Mouse (Mus musculus) liver, embryonic 14.5 days (tissue): ENCODE data around the gene Cbx4.

Experiments
- CTCF ChIP-seq: IDR thresholded peaks from 2 replicates; pipeline ENCODE4 v1.5.1; 2016; ENCODE audit warnings: antibody characterized with exemption, low read depth, control low read depth
- EP300 ChIP-seq: IDR thresholded peaks from 2 replicates; pipeline ENCODE4 v1.6.1; 2016; ENCODE audit warnings: antibody characterized with exemption, low read depth

DNA sequence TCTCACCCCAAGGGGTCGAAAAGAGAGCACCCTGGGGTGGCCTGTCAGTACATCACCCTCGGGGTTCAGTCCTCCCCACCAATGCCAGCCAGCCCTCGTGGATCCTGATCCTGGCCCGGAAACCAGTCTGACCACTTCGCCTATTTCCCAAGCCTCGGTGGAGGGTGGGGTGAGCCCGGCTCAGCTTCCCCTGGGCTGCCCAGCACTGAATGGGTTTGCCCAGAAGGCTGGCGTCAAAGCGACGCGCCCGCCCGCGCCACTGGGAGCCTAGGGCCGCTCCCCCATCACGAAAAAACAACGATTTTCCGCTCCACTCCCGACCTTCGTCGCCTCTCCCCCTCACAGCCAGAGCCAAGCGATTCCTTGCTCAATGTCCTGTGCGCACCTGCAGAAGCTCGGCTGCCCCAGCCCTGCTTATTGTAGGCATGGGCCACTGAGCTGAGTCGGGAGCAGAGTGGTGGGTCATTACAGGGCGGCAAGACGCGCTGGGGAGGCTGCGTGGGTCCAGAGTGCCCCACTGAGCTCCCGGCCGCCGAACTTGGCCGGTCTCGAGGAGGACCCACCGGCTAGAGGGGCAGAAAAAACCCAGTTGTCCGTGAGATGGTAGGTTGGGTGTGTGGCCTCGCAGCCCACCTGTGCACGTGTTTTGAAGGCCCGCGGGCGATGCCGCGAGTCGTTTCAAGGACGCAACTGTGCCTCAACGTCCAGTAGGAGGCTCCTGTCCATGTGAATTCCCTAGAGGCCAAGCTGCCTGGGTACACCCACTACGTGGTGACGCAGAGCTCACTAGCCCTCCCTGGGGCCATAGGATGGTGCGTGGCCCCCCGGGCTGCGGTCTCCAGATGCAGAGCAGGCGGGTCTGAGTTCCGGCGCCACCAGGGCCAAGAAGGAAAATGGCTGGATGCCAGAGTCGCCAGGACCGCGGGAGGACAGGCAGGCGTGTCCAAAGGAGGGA lies 27.7 kb downstream of the Cbx4 start:
- TF ChIP-seq CTCF (peak; percentile 38), EP300 (no peak)
